Comparison of ENCODE assay signal across 25 mouse cellular contexts in the genomic region with DNA sequence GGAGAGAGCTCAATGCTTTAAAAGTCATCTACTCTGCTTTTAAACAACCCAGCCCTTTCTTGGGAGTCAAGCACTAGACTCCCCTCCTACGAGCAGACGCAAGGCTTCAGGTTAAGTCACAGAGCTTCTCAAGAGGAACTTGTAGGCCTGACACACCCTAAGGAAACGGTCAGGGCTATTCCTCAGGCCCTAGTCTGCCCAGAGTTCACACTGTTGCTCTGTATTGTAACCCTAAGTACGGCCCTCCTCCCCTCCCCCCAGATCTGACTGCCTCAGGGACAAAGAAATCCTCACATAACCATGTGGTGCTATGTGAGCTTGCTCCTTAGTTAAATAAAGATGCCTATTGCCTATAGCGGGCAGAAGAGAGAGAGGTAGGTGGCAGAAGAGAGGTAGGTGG. TPM values are rescaled to one million over a fixed set of nuclear protein-coding genes. Genes with fewer than 3 reads are reported as not detected.
DNase-seq lines count a peak whose midpoint lies in the region; TF ChIP-seq lines count a peak whose summit lies in the region.
"Had no signal": no experiment of that assay in that cellular context is flagged by ENCODE, and none has a peak within 500 bp of the region (broad histone marks: within the 10 kb centered on the region; RNA-seq: fewer than 3 reads in every experiment).

No protein-coding gene starts in this region.

- H3K79me2 ChIP-seq in heart, adult 2 months (replicated peaks; ENCODE audit: control insufficient read depth, insufficient read depth, low read length): no peaks in the 10 kb centered on the region

- TF ChIP-seq POLR2A in heart, adult 2 months (IDR thresholded peaks at IDR 0.05; ENCODE audit: insufficient read depth, low read depth, low read length): no peak

- 62% methylated on average over 5 of the region's 5 CpGs for WGBS in heart, adult 2 months

- no peak for TF ChIP-seq CTCF in heart, adult 2 months (IDR thresholded peaks at IDR 0.05)

- no peak overlapping the region for H3K4me3 ChIP-seq in heart, adult 2 months
- H3K4me3 ChIP-seq: embryonic facial prominence, embryonic 10.5 days; embryonic facial prominence, embryonic 13.5 days; erythroblast, embryonic 14.5 days; forebrain, embryonic 12.5 days; forebrain, embryonic 15.5 days; heart, embryonic 12.5 days; heart, embryonic 15.5 days had no signal

- no peak for TF ChIP-seq EP300 in heart, adult 2 months (IDR thresholded peaks at IDR 0.05; ENCODE audit: insufficient read depth, low read depth, low read length)

- peak overlapping the region; percentile 43 for H3K27ac ChIP-seq in heart, adult 2 months
- H3K27ac ChIP-seq: embryonic facial prominence, embryonic 10.5 days; embryonic facial prominence, embryonic 13.5 days; forebrain, embryonic 12.5 days; forebrain, embryonic 15.5 days; heart, embryonic 15.5 days; hindbrain, embryonic 14.5 days; hindbrain, postnatal 0 days had no signal

- H3K36me3 ChIP-seq in heart, adult 2 months (ENCODE audit: control insufficient read depth, insufficient read depth, low read length): no peaks in the 10 kb centered on the region
- H3K36me3 ChIP-seq: heart, embryonic 15.5 days had no signal

- H3K9ac ChIP-seq in heart, adult 2 months (ENCODE audit: low read depth, low read length): no peak overlapping the region
- H3K9ac ChIP-seq: embryonic facial prominence, embryonic 13.5 days; forebrain, embryonic 12.5 days; forebrain, embryonic 15.5 days; heart, embryonic 12.5 days; heart, embryonic 15.5 days; hindbrain, embryonic 14.5 days had no signal

- peaks cover 11% of the 10 kb centered on the region for H3K4me1 ChIP-seq in heart, adult 2 months (ENCODE audit: control insufficient read depth, insufficient read depth, low read length)
- H3K4me1 ChIP-seq: embryonic facial prominence, embryonic 13.5 days had no signal

- no peak for DNase-seq in heart, adult 2 months
- DNase-seq in heart, adult 18-20 months: no peak
- DNase-seq in lung, postnatal 14 days: peak; percentile 26
- DNase-seq in lung, postnatal 4 days: no peak
- DNase-seq in ZHBTc4 (ENCODE audit: low read depth, low spot score): peak; percentile 74
- peak; percentile 57 for DNase-seq in lung, postnatal 36 days
- no peak for DNase-seq in layer of hippocampus, adult 9-10 months (ENCODE audit: low spot score)
- DNase-seq in layer of hippocampus, adult 11-12 months (ENCODE audit: low spot score): no peak
- DNase-seq: adrenal gland, adult 8-10 months; adrenal gland, postnatal 25 days; cerebellum, adult 18-20 months; cerebellum, adult 9-10 months; cerebellum, postnatal 14 days; gastrocnemius, postnatal 10 days; heart, postnatal 10 days; heart, postnatal 36 days had no signal

- no peaks in the 10 kb centered on the region for H3K27me3 ChIP-seq in heart, adult 2 months (ENCODE audit: control insufficient read depth, insufficient read depth, low read length)
- H3K27me3 ChIP-seq: embryonic facial prominence, embryonic 13.5 days; forebrain, embryonic 12.5 days; forebrain, embryonic 15.5 days had no signal

- intact Hi-C loops in heart, adult 2 months (cut with DNase I): no loop called here

RNA-seq across cellular contexts. Expression of a gene that starts 41.1 kb away (rescaled TPM):
- total RNA-seq in heart, adult 2 months (2021): under 1 TPM; 0.14 to 0.16 TPM
- 0.56 and 0.80 TPM in 2 replicates for polyA plus RNA-seq in heart, adult 2 months (2012; rRNA removed)
- total RNA-seq in heart, adult 18-20 months (2021): 1 to 10 TPM in 1 of 2 experiments, under 1 TPM in 1; 0.45 to 1.5 TPM
- polyA plus RNA-seq: erythroblast, embryonic 14.5 days had no signal

Comparison
In these comparisons a context has a peak if more than half of its experiments do, and no peak if none do; other contexts are left out.
1. DNase-seq: peak in lung, postnatal 14 days (single experiment), ZHBTc4 (single experiment) and lung, postnatal 36 days (single experiment); none in heart, adult 2 months (0 of 2), heart, adult 18-20 months (0 of 2), lung, postnatal 4 days (0 of 2), layer of hippocampus, adult 9-10 months (single experiment) and layer of hippocampus, adult 11-12 months (single experiment).